Mouse (Mus musculus) intestine, postnatal 0 days (tissue): Measurements from ENCODE around the gene Defb25. TPM values are rescaled to one million over a fixed set of nuclear protein-coding genes. Genes with fewer than 3 reads are reported as not detected.

ENCODE experiments used
- ATAC-seq: fragments of 200-750 bp; cut with Nextera tagmentation; 2 replicates; pipeline ENCODE4 v1.8.0; 2017; ENCODE audit warnings: mild to moderate bottlenecking, moderate TSS enrichment, moderate library complexity
- H3K27ac ChIP-seq: fragments of 300-500 bp; sonication (generic); 2 replicates; pipeline ENCODE4 v1.5.1; 2014; ENCODE audit warnings: mild to moderate bottlenecking, low read depth, low read length, moderate library complexity
- H3K27me3 ChIP-seq: fragments of 300-500 bp; sonication (generic); replicated peaks from 2 replicates; pipeline ENCODE4 v1.6.1; 2014; ENCODE audit warnings: low read length, mixed read lengths; ENCODE audit not compliant: control insufficient read depth, insufficient read depth
- H3K36me3 ChIP-seq: fragments of 300-500 bp; sonication (generic); 2 replicates; pipeline ENCODE4 v1.6.1; 2014; ENCODE audit warnings: mild to moderate bottlenecking, moderate library complexity; ENCODE audit not compliant: control insufficient read depth, insufficient read depth
- H3K4me1 ChIP-seq: fragments of 300-500 bp; sonication (generic); replicated peaks from 2 replicates; pipeline ENCODE4 v1.6.1; 2014; ENCODE audit warnings: antibody characterized with exemption, low read length, mixed read lengths; ENCODE audit not compliant: control insufficient read depth, insufficient read depth
- H3K4me2 ChIP-seq: fragments of 300-500 bp; sonication (generic); replicated peaks from 2 replicates; pipeline ENCODE4 v1.6.1; 2014; ENCODE audit warnings: low read depth, mild to moderate bottlenecking, moderate library complexity
- H3K4me3 ChIP-seq: fragments of 300-500 bp; sonication (generic); 2 replicates; pipeline ENCODE4 v1.5.1; 2014; ENCODE audit warnings: low read depth, low read length
- H3K9ac ChIP-seq: fragments of 300-500 bp; sonication (generic); 2 replicates; pipeline ENCODE4 v1.6.1; 2014; ENCODE audit warnings: mild to moderate bottlenecking, low read depth, low read length
- H3K9me3 ChIP-seq: fragments of 300-500 bp; sonication (generic); 2 replicates; pipeline ENCODE4 v1.6.1; 2016; ENCODE audit warnings: mixed run types; ENCODE audit not compliant: control insufficient read depth
- CTCF ChIP-seq: sonication (generic); IDR thresholded peaks from 2 replicates; pipeline ENCODE4 v1.5.1; 2016; ENCODE audit warnings: low read depth, mild to moderate bottlenecking, control low read depth, antibody characterized with exemption, moderate library complexity
- WGBS: fragments of 180-500 bp; shearing (Covaris S2); extraction: QIAGEN DNeasy Blood & Tissue Kit; methylation state at CpG from one replicate; pipeline ENCODE4 v1.1.7; 2014; 5-methylcytosine and 5-hydroxymethylcytosine counted together
- polyA plus RNA-seq: library from polyadenylated mRNA; unstranded; fragments of >200 nt; fragmentation: Nextera tagmentation; extraction: Ambion mirVana; gene quantifications from 2 replicates; pipeline ENCODE4 v1.2.1, GENCODE M21; 2015

Defb25 gene
- polyA plus RNA-seq, 1 experiment from 2014 or later, result 0.72 TPM

DNA sequence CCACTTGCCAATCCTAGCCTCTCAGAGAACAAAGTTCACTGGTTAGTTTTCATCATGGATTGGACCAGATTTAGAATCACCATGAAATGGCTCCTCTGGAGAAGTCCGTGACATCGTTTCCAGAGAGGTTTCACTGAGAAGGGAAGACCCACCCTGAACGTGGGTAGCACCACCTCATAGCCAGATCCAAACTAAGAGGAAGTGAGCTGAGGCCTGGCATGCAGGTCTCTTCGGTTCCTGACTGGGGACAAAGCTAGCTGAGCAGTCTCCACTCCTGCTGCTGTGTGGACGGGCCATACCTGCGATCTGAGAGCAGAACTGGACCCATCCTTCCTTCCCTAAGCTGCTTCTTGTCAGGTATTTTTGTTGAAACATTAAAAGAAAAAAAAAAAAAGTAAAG lies 38.3 kb upstream of the Defb25 start:
- no peak overlapping the region for H3K4me2 ChIP-seq
- no peak for ATAC-seq
- WGBS, result 73% methylated on average over 6 of the region's 6 CpGs
- H3K4me1 ChIP-seq, result no peaks in the 10 kb centered on the region
- no peak for TF ChIP-seq CTCF
- no peaks in the 10 kb centered on the region for H3K36me3 ChIP-seq
- no peak overlapping the region for H3K4me3 ChIP-seq
- H3K27me3 ChIP-seq, result no peaks in the 10 kb centered on the region
- no peak overlapping the region for H3K27ac ChIP-seq
- H3K9me3 ChIP-seq, result no peaks in the 10 kb centered on the region
- no peak overlapping the region for H3K9ac ChIP-seq

DNA sequence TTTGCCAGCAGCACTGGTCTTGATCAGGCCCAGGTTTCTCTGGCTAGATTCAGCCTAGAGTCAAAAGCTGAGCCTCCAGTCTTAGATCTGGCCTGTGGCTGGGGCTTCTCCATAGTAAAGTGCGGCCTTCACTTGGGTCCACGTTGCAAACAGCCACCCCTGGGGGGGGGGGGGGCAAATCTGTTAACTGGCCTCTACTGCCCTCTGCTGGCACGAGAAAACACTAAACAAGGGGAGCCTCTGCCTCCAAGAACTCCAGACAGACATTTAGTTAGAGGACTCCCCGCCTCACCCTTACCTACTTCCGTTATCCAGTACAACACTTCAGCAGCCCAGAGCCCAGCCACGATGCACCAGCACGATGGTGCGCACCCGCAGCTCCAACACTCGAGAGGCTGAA lies 34.5 kb upstream of the Defb25 start:
- Histone ChIP-seq H3K9ac (no peak overlapping the region), H3K27me3 (no peaks in the 10 kb centered on the region), H3K36me3 (no peaks in the 10 kb centered on the region), H3K4me3 (no peak overlapping the region), H3K27ac (no peak overlapping the region), H3K4me2 (no peak overlapping the region), H3K4me1 (0 out of 2 replicates have a peak, but pooled peaks cover 3% of the 10 kb centered on the region), H3K9me3 (no peaks in the 10 kb centered on the region)
- ATAC-seq, result no peak
- peak; percentile 73 for TF ChIP-seq CTCF
- 60% methylated on average over 10 of the region's 10 CpGs for WGBS

GRCm38 (mm10) chr2:152653874-152654715 lies 31.2 kb upstream of the Defb25 start:
- no peak for ATAC-seq
- Histone ChIP-seq H3K4me1 (0 out of 2 replicates have a peak, but pooled peaks cover 6% of the 10 kb centered on the region), H3K27ac (no peak overlapping the region), H3K4me3 (no peak overlapping the region), H3K9ac (no peak overlapping the region), H3K36me3 (no peaks in the 10 kb centered on the region), H3K27me3 (no peaks in the 10 kb centered on the region), H3K4me2 (no peak overlapping the region), H3K9me3 (no peaks in the 10 kb centered on the region)
- TF ChIP-seq CTCF, result no peak
- 35% methylated on average over 14 of the region's 14 CpGs for WGBS

- no peak for TF ChIP-seq CTCF
- Histone ChIP-seq H3K27ac (no peak overlapping the region), H3K9me3 (no peaks in the 10 kb centered on the region), H3K4me3 (no peak overlapping the region), H3K4me2 (no peak overlapping the region), H3K9ac (no peak overlapping the region), H3K27me3 (no peaks in the 10 kb centered on the region), H3K36me3 (no peaks in the 10 kb centered on the region), H3K4me1 (0 out of 2 replicates have a peak, but pooled peaks cover 6% of the 10 kb centered on the region)
- WGBS, result 46% methylated on average over 10 of the region's 10 CpGs
- ATAC-seq, result no peak
Observed at GRCm38 (mm10) chr2:152652901-152653620, 30.2 kb upstream of the Defb25 start.

- no peak for ATAC-seq
- H3K4me2 ChIP-seq, result no peak overlapping the region
- no peak overlapping the region for H3K4me3 ChIP-seq
- no peak overlapping the region for H3K9ac ChIP-seq
- H3K27me3 ChIP-seq, result no peaks in the 10 kb centered on the region
- H3K4me1 ChIP-seq, result no peaks in the 10 kb centered on the region
- H3K9me3 ChIP-seq, result no peaks in the 10 kb centered on the region
- H3K27ac ChIP-seq, result no peak overlapping the region
- TF ChIP-seq CTCF, result no peak
- H3K36me3 ChIP-seq, result no peaks in the 10 kb centered on the region
- 25% methylated on average over 11 of the region's 11 CpGs for WGBS
Observed at GRCm38 (mm10) chr2:152639406-152640113, 16.7 kb upstream of the Defb25 start.

DNA sequence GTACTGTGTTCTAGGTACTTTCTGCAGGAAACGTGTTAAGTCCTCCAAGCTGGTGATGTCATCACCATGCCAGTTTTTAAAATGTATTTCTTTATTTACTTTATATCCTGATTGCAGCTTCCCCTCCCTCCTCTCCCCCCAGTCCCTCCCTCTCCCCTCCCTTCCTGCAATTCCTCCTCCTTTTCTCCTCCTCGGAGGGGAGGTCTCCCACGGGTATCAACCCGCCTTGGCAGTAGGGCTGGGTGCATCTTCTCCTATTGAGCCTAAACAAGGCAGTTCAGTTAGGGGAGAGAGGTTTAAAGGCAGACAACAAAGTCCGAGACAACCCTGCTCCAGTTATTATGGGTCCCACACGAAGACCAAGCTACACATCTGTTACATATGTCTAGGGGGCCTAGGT lies 16.0 kb upstream of the Defb25 start:
- no peaks in the 10 kb centered on the region for H3K36me3 ChIP-seq
- no peak for TF ChIP-seq CTCF
- no peak overlapping the region for H3K4me2 ChIP-seq
- H3K9ac ChIP-seq, result no peak overlapping the region
- H3K4me3 ChIP-seq, result no peak overlapping the region
- no peaks in the 10 kb centered on the region for H3K9me3 ChIP-seq
- no peaks in the 10 kb centered on the region for H3K27me3 ChIP-seq
- H3K4me1 ChIP-seq, result no peaks in the 10 kb centered on the region
- no peak for ATAC-seq
- no peak overlapping the region for H3K27ac ChIP-seq
- 63% methylated on average over 6 of the region's 6 CpGs for WGBS
